Mouse (Mus musculus): ENCODE measurements around the gene Nbea.
"Not testable (repeated sequence)": the region's sequence is repeated elsewhere in the genome, so short reads cannot be mapped to it uniquely, and the experiment has no call there.

Nbea gene

GRCm38 (mm10) chr3:56034596-56034995 lies 148.9 kb downstream of the Nbea start:
- no peak for DNase-seq (ENCODE audit: low spot score)

GRCm38 (mm10) chr3:56018494-56018893 lies 165.0 kb downstream of the Nbea start:
- DNase-seq (ENCODE audit: low spot score), result no peak

- DNase-seq (ENCODE audit: low spot score), result no peak
Measured at GRCm38 (mm10) chr3:56011132-56011531, 172.4 kb downstream of the Nbea start.

GRCm38 (mm10) chr3:56007991-56008390 lies 175.5 kb downstream of the Nbea start:
- peak; percentile 79 for DNase-seq (ENCODE audit: low spot score)

GRCm38 (mm10) chr3:56000259-56000658 lies 183.2 kb downstream of the Nbea start:
- DNase-seq (ENCODE audit: low spot score), result peak; percentile 73

- no peak for DNase-seq (ENCODE audit: low spot score)
Measured at GRCm38 (mm10) chr3:55978361-55978760, 205.1 kb downstream of the Nbea start.

- not testable (repeated sequence) for DNase-seq (ENCODE audit: low spot score)
Measured at GRCm38 (mm10) chr3:55976986-55977385, 206.5 kb downstream of the Nbea start.

- DNase-seq (ENCODE audit: low spot score), result peak; percentile 47
Measured at GRCm38 (mm10) chr3:55965723-55966156, 217.8 kb downstream of the Nbea start.

GRCm38 (mm10) chr3:55963032-55963431 lies 220.5 kb downstream of the Nbea start:
- DNase-seq (ENCODE audit: low spot score), result no peak

GRCm38 (mm10) chr3:55949994-55950393 lies 233.5 kb downstream of the Nbea start:
- no peak for DNase-seq (ENCODE audit: low spot score)

GRCm38 (mm10) chr3:55949148-55949547 lies 234.4 kb downstream of the Nbea start:
- DNase-seq (ENCODE audit: low spot score), result no peak

- DNase-seq (ENCODE audit: low spot score), result no peak
Measured at GRCm38 (mm10) chr3:55927343-55927742, 256.2 kb downstream of the Nbea start.

- no peak for DNase-seq (ENCODE audit: low spot score)
Measured at GRCm38 (mm10) chr3:55909290-55909689, 274.2 kb downstream of the Nbea start.

- DNase-seq (ENCODE audit: low spot score), result no peak
Measured at GRCm38 (mm10) chr3:55890574-55890973, 292.9 kb downstream of the Nbea start.

GRCm38 (mm10) chr3:55889227-55889626 lies 294.3 kb downstream of the Nbea start:
- no peak for DNase-seq (ENCODE audit: low spot score)

GRCm38 (mm10) chr3:55887829-55888210 lies 295.7 kb downstream of the Nbea start:
- no peak for DNase-seq (ENCODE audit: low spot score)

GRCm38 (mm10) chr3:55887193-55887828 lies 296.2 kb downstream of the Nbea start:
- no peak for DNase-seq (ENCODE audit: low spot score)

GRCm38 (mm10) chr3:55872944-55873924 lies 310.3 kb downstream of the Nbea start:
- DNase-seq (ENCODE audit: low spot score), result peak; percentile 25

GRCm38 (mm10) chr3:55852488-55852887 lies 331.0 kb downstream of the Nbea start:
- DNase-seq (ENCODE audit: low spot score), result no peak

GRCm38 (mm10) chr3:55847115-55847514 lies 336.4 kb downstream of the Nbea start:
- no peak for DNase-seq (ENCODE audit: low spot score)

GRCm38 (mm10) chr3:55837188-55837587 lies 346.3 kb downstream of the Nbea start:
- DNase-seq (ENCODE audit: low spot score), result no peak

- DNase-seq (ENCODE audit: low spot score), result no peak
Measured at GRCm38 (mm10) chr3:55835207-55835606, 348.3 kb downstream of the Nbea start.

GRCm38 (mm10) chr3:55830226-55830625 lies 353.3 kb downstream of the Nbea start:
- no peak for DNase-seq (ENCODE audit: low spot score)

Data from embryo, embryonic 10 days (tissue).